Mouse (Mus musculus) kidney, embryonic 15.5 days (tissue): ENCODE measurements at regions not wholly inside any gene's neighbourhood (a gene's known extent, or its start where the extent isn't known, plus 50 kb on each side); places are given as distances from the start of the nearest gene placed in this dataset.

ENCODE experiments used
- ATAC-seq: fragments of 200-750 bp; cut with Nextera tagmentation; replicated peaks from 2 replicates; pipeline ENCODE4 v1.8.0; 2017; ENCODE audit warnings: moderate TSS enrichment; ENCODE audit not compliant: low FRiP score
- H3K27ac ChIP-seq: fragments of 300-500 bp; sonication (generic); 2 replicates; pipeline ENCODE4 v1.5.1; 2015; ENCODE audit warnings: mild to moderate bottlenecking, inconsistent platforms
- H3K27me3 ChIP-seq: fragments of 300-500 bp; sonication (generic); 2 replicates; pipeline ENCODE4 v1.6.1; 2015; ENCODE audit warnings: inconsistent platforms
- H3K36me3 ChIP-seq: fragments of 300-500 bp; sonication (generic); 2 replicates; pipeline ENCODE4 v1.6.1; 2015; ENCODE audit warnings: inconsistent platforms
- H3K4me1 ChIP-seq: fragments of 300-500 bp; sonication (generic); 2 replicates; pipeline ENCODE4 v1.6.1; 2015; ENCODE audit warnings: inconsistent platforms
- H3K4me2 ChIP-seq: fragments of 300-500 bp; sonication (generic); 2 replicates; pipeline ENCODE4 v1.6.1; 2015; ENCODE audit warnings: moderate library complexity, mild to moderate bottlenecking, inconsistent platforms
- H3K4me3 ChIP-seq: fragments of 300-500 bp; sonication (generic); replicated peaks from 2 replicates; pipeline ENCODE4 v1.5.1; 2015; ENCODE audit warnings: mild to moderate bottlenecking, inconsistent platforms
- H3K9ac ChIP-seq: fragments of 300-500 bp; sonication (generic); 2 replicates; pipeline ENCODE4 v1.6.1; 2015; ENCODE audit warnings: mild to moderate bottlenecking, inconsistent platforms
- H3K9me3 ChIP-seq: fragments of 300-500 bp; sonication (generic); replicated peaks from 2 replicates; pipeline ENCODE4 v1.6.1; 2016; ENCODE audit warnings: inconsistent platforms
- WGBS: fragments of 180-500 bp; shearing (Covaris S2); methylation state at CpG from one replicate; pipeline ENCODE4 v1.1.7; 2015; ENCODE audit warnings: mixed read lengths; 5-methylcytosine and 5-hydroxymethylcytosine counted together

DNA sequence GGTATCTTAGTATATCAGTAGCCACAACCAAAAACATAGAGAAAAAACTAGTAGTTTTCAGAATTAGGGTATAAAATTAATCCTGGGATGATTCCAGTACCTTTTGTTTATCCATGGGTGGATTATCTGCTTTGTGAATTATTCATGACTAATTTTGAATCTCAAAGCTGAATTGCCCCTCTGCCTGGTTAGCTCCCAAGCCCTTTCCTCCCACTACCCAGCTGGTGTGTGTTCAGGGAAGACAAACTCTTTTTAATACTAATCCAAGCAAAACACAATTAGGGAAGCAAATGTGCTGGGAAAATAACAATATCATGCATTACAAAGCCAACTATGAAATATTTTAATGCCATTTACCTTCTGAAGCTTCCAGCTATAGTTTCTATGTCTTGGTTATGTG is 347.4 kb downstream of the Gm43517 start:
- no peaks in the 10 kb centered on the region for H3K9me3 ChIP-seq
- no peak for ATAC-seq
- no peak overlapping the region for H3K4me3 ChIP-seq
- no peaks in the 10 kb centered on the region for H3K36me3 ChIP-seq
- H3K27ac ChIP-seq = no peak overlapping the region
- H3K4me1 ChIP-seq = no peaks in the 10 kb centered on the region
- no peak overlapping the region for H3K4me2 ChIP-seq
- H3K27me3 ChIP-seq = no peaks in the 10 kb centered on the region
- no peak overlapping the region for H3K9ac ChIP-seq

DNA sequence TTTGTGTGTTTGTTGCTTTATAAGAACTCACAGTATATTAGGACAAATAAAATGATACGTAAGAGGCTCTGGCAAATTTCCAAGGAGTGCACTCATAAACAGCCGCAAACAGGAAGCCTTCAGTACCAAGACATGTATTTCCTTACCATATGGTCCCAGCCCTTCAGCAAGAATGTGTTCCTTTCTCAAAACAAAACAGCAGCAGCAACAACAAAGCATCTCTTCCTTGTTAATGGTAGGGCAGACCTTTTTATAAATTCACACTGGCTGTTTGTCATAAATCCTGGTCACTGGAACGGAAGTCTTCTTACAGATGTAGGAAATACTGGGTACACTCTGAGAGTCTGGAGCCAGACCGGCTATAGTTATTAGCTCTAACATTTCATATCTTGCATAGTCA is 352.1 kb downstream of the Gm43517 start:
- H3K4me3 ChIP-seq = no peak overlapping the region
- H3K9ac ChIP-seq = no peak overlapping the region
- no peak overlapping the region for H3K27ac ChIP-seq
- 52% methylated on average over 4 of the region's 4 CpGs for WGBS
- H3K27me3 ChIP-seq = no peaks in the 10 kb centered on the region
- peak; percentile 64 for ATAC-seq
- H3K36me3 ChIP-seq = no peaks in the 10 kb centered on the region
- H3K4me2 ChIP-seq = no peak overlapping the region
- H3K9me3 ChIP-seq = no peaks in the 10 kb centered on the region
- no peaks in the 10 kb centered on the region for H3K4me1 ChIP-seq

DNA sequence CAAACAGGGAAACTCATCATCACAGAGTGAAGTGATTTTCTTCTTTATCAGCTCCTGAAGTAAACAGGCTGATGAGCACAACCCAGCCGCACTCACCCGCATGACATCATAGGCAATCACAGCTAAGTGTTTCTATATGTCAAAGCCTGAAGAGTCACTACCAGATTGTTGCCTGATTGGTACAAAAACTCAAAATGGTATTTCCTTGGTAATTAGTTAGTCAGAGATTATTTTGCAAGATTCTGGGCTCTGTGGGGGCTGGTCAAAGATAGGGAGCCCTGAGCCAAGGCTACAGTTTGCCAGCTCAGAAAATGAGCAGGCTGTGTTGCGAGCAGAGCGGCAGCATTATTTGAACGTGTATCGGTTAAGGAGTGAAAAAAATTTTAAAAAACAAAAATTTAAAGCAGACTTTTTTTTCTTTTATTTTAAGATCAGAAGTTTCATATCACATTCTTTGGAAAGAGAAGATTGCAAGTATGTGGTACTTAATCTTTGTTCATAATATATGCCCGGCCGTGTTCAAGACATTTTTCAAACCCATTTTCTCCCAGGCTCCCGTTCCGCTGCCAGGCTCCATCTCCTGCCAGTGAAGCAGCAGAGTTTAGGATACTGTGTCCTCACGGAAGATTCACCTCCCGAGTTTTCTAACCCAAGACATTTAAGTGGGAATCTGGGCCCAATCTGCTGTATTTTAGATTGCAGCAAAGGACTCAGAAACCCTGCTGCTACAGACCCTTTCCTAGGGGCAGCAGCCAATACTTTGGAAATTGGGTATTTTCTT is 355.2 kb downstream of the Gm43517 start:
- Histone ChIP-seq H3K9ac (no peak overlapping the region), H3K4me2 (no peak overlapping the region), H3K36me3 (no peaks in the 10 kb centered on the region), H3K9me3 (no peaks in the 10 kb centered on the region), H3K27me3 (no peaks in the 10 kb centered on the region), H3K4me1 (no peaks in the 10 kb centered on the region), H3K4me3 (no peak overlapping the region), H3K27ac (no peak overlapping the region)
- no peak for ATAC-seq
- WGBS = 85% methylated on average over 12 of the region's 12 CpGs

DNA sequence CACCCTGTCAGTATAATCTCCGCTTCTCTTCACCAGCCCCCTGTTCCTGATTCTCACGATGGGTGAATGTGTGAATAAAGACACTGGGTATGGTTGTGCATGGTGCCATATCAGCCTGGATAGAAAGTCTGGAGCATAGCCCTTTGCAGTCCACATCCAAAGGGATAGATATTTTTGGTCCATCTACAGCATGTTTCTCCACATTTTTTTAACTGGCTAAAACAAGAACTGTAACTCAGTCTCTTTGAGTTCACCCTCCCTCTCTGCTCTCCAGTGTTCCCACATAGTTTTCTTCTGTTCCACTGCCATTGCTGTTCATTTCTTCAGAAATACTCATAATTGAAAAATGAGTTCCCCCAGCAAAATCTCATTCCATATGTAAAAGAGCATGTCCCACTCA is 358.4 kb downstream of the Gm43517 start:
- no peaks in the 10 kb centered on the region for H3K36me3 ChIP-seq
- ATAC-seq = no peak
- H3K4me2 ChIP-seq = no peak overlapping the region
- no peaks in the 10 kb centered on the region for H3K9me3 ChIP-seq
- H3K27me3 ChIP-seq = no peaks in the 10 kb centered on the region
- no peaks in the 10 kb centered on the region for H3K4me1 ChIP-seq
- 84% methylated on average over 2 of the region's 2 CpGs for WGBS
- no peak overlapping the region for H3K27ac ChIP-seq
- no peak overlapping the region for H3K4me3 ChIP-seq
- no peak overlapping the region for H3K9ac ChIP-seq

DNA sequence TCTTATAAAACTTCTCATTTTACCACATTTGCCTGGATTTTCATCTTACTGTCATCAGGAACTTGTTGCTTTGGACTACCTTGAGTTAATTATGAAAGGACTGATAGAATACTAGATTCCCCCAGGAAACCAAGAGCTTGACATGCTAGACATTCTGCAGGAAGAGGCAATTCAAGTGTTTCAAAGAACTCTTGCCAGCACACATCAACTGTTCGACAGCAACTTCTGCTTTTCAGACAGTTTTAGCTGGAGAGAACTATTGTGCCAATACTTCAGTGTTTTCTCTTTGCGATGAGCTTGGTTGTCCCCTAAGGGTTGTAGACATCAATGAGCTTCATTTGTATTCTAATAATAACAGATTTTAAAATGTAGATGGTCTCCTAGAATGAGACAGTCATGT is 362.1 kb downstream of the Gm43517 start:
- no peaks in the 10 kb centered on the region for H3K36me3 ChIP-seq
- H3K27ac ChIP-seq = no peak overlapping the region
- H3K4me3 ChIP-seq = no peak overlapping the region
- 90% methylated on average over 2 of the region's 2 CpGs for WGBS
- no peak overlapping the region for H3K4me2 ChIP-seq
- H3K27me3 ChIP-seq = no peaks in the 10 kb centered on the region
- no peaks in the 10 kb centered on the region for H3K9me3 ChIP-seq
- no peak overlapping the region for H3K9ac ChIP-seq
- H3K4me1 ChIP-seq = no peaks in the 10 kb centered on the region
- ATAC-seq = no peak

DNA sequence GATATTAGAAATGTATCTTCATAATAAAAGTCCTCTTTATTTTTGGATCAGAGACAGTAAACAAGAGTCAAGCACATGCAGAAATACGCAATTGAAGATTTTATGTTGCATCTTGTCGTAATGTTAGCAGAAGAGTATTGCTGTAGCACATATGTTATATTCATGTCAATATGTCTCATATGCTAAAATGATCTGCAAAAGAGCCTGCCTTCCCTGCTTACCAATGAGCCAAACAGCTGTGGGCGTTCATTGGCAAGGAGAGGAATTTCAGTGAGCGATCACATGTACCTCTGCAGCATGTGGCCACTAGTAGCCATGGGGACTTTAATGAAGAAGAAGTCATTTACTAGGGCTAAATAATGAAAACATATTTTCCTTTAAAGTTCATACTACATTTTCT is 373.4 kb downstream of the Gm43517 start:
- WGBS = 84% methylated on average over 4 of the region's 4 CpGs

DNA sequence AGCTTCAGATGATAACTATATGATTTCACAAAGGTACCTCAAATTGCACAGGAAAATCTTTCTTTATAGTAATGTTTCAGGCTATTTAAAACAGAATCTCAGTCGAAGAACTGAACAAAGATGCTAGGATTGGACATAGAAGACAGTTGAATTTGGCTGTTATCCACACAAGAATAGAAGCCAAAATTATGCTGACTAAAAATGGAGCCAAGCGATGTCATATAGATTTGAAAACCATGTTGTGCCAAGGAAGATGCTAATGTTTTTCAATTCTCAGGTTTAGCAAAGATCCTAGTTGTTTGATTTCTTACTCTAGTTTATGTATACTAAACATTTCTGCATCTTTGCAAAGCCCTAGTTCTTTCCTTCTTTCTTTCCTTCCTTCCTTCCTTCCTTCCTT is 379.6 kb downstream of the Gm43517 start:
- Histone ChIP-seq H3K27me3 (no peaks in the 10 kb centered on the region), H3K4me3 (no peak overlapping the region), H3K27ac (no peak overlapping the region), H3K4me2 (no peak overlapping the region), H3K9me3 (no peaks in the 10 kb centered on the region), H3K4me1 (no peaks in the 10 kb centered on the region), H3K36me3 (no peaks in the 10 kb centered on the region), H3K9ac (no peak overlapping the region)
- ATAC-seq = no peak
- 76% methylated on average over 2 of the region's 2 CpGs for WGBS

More for the DNA sequence above, 373.4 kb downstream of the Gm43517 start:
- ATAC-seq = no peak
- Histone ChIP-seq H3K9ac (no peak overlapping the region), H3K27ac (no peak overlapping the region), H3K4me3 (no peak overlapping the region), H3K27me3 (no peaks in the 10 kb centered on the region), H3K4me1 (no peaks in the 10 kb centered on the region), H3K4me2 (no peak overlapping the region), H3K9me3 (no peaks in the 10 kb centered on the region), H3K36me3 (no peaks in the 10 kb centered on the region)

DNA sequence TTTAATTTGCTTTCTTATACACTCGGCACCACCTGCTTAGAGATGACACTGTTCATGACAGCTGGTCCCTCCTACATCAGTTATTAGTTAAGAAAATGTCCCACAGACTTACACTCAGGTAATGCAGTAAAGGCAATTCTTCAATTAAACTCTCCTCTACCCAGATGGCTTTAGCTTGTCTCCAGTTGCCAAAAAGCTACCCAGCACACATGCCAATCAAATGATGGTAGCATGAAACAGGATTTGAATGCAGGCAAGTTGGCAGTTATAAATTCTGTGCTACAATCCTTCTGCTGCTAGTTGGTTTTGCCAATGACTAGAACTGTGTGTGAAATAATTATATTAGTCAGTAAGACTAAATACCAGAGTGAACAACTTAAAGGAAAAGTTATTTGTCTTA is 423.4 kb downstream of the Gm43517 start:
- H3K9ac ChIP-seq = no peak overlapping the region
- H3K4me2 ChIP-seq = no peak overlapping the region
- 90% methylated on average over 1 of the region's 1 CpGs for whole genome bisulfite sequencing
- ATAC-seq = no peak
- no peaks in the 10 kb centered on the region for H3K4me1 ChIP-seq
- no peaks in the 10 kb centered on the region for H3K36me3 ChIP-seq
- H3K9me3 ChIP-seq = no peaks in the 10 kb centered on the region
- no peaks in the 10 kb centered on the region for H3K27me3 ChIP-seq
- H3K4me3 ChIP-seq = no peak overlapping the region
- no peak overlapping the region for H3K27ac ChIP-seq

DNA sequence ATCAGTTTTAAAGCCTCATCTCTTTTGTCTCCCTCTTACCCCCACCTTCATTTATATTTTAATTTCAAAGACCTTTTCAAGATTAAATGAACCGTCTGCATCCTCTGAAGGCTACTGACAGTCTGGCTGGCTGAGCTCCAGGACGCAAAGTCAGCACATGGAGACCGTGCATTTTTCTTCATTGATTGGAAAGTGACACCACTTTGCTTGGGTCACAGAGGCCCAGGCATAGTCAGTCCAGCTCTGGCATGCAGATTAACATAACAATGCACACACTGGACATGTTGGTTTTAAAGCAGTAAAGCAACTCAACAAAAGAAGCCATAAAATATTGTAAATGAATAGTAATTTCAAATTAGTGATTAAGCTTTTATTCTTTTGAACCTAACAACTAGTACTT is 429.7 kb downstream of the Gm43517 start:
- Histone ChIP-seq H3K9ac (no peak overlapping the region), H3K36me3 (no peaks in the 10 kb centered on the region), H3K4me1 (no peaks in the 10 kb centered on the region), H3K9me3 (no peaks in the 10 kb centered on the region), H3K27ac (no peak overlapping the region), H3K4me3 (no peak overlapping the region), H3K27me3 (no peaks in the 10 kb centered on the region), H3K4me2 (no peak overlapping the region)
- no peak for ATAC-seq
- 57% methylated on average over 3 of the region's 3 CpGs for WGBS

DNA sequence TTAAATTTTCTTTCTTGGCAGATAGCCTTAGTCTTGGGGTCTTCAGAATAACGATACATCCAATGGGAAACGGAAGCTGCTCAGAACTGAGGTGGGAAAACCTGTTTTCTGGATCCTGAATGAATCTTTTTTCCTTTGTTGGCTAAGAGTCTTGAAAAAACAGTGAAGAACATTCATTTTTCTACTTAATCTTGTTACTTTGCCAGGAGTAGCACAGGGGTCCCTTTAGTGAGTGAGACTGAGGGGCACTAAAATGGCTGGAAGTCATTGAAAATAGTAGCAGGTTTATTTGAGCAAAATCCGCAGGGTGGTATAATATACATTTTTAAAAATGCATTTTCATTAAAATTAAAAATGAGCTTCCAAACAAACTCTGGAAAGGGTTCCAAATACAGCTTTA is 442.8 kb downstream of the Gm43517 start:
- ATAC-seq = no peak

DNA sequence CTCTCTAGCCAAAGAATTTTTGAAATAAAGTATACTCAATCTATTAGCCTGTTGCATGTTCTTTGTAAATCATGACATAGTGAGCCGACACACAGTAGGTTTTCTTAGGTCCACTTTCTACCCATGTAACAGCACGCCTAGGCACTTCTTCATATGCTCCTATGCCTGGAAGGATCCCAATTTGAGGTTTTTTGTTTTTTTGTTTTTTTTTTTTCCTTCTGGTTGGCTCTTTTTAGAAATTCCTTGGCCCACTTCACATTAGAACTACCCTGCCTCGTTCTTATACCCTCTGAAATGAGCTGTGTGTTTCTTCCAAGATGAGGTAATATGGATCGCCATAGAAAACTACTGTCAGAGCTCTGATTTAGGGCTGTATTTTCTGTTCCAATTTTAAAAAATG is 443.6 kb downstream of the Gm43517 start:
- Histone ChIP-seq H3K27me3 (no peaks in the 10 kb centered on the region), H3K4me1 (no peaks in the 10 kb centered on the region), H3K9ac (no peak overlapping the region), H3K27ac (no peak overlapping the region), H3K36me3 (no peaks in the 10 kb centered on the region), H3K4me3 (no peak overlapping the region), H3K9me3 (no peaks in the 10 kb centered on the region), H3K4me2 (no peak overlapping the region)
- ATAC-seq = no peak
- 88% methylated on average over 4 of the region's 4 CpGs for WGBS

More for the DNA sequence above, 442.8 kb downstream of the Gm43517 start:
- H3K36me3 ChIP-seq = no peaks in the 10 kb centered on the region
- no peak overlapping the region for H3K4me2 ChIP-seq
- H3K27ac ChIP-seq = no peak overlapping the region
- no peak overlapping the region for H3K9ac ChIP-seq
- WGBS = 72% methylated on average over 3 of the region's 3 CpGs
- H3K4me3 ChIP-seq = no peak overlapping the region
- no peaks in the 10 kb centered on the region for H3K4me1 ChIP-seq
- no peaks in the 10 kb centered on the region for H3K9me3 ChIP-seq
- no peaks in the 10 kb centered on the region for H3K27me3 ChIP-seq

DNA sequence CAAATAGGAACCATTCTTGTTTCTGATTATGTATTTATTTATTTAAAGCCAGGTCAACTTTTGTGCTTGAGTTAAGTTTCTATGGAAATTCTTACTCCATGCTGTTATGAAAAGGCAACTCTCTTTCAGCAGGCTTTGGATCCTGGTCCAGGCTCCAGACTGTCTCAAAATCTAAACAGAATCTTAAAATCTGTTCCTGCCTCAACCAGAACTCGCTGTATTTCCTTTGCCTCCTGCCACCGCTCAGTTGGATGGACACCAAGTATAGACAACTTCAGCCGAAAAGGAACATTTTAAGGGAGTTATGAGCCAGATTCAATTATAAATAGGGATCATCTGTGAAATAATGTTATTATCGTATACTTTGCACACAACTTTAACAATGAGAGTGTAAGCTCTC is 445.7 kb downstream of the Gm43517 start:
- no peak overlapping the region for H3K4me2 ChIP-seq
- H3K4me1 ChIP-seq = no peaks in the 10 kb centered on the region
- no peak for ATAC-seq
- H3K27ac ChIP-seq = no peak overlapping the region
- H3K9me3 ChIP-seq = no peaks in the 10 kb centered on the region
- H3K9ac ChIP-seq = no peak overlapping the region
- no peaks in the 10 kb centered on the region for H3K36me3 ChIP-seq
- WGBS = 91% methylated on average over 4 of the region's 4 CpGs
- no peaks in the 10 kb centered on the region for H3K27me3 ChIP-seq
- no peak overlapping the region for H3K4me3 ChIP-seq
